Mouse (Mus musculus): Measurements from ENCODE around the gene Sergef. TPM values are rescaled to one million over a fixed set of nuclear protein-coding genes. Genes with fewer than 3 reads are reported as not detected.

The Sergef gene
- polyA plus RNA-seq, 1 experiment: 44.9 TPM

GRCm38 (mm10) chr7:46554003-46554402, 85.6 kb downstream of the Sergef start:
- no peak for TF ChIP-seq POLR2A (IDR thresholded peaks at IDR 0.05; ENCODE audit: extremely low read depth, insufficient read depth, low read length)
- no peak for TF ChIP-seq CTCF (IDR thresholded peaks at IDR 0.05; ENCODE audit: extremely low read depth, insufficient read depth, low read length)
- Histone ChIP-seq H3K4me1 (ENCODE audit: control insufficient read depth, insufficient read depth, low read length) (peaks cover 4% of the 10 kb centered on the region), H3K4me3 (ENCODE audit: insufficient read depth, low read length) (no peak overlapping the region), H3K27ac (ENCODE audit: insufficient read depth, low read length) (no peak overlapping the region)

GRCm38 (mm10) chr7:46551935-46552752, 87.5 kb downstream of the Sergef start:
- TF ChIP-seq POLR2A (IDR thresholded peaks at IDR 0.05; ENCODE audit: extremely low read depth, insufficient read depth, low read length) (no peak), CTCF (IDR thresholded peaks at IDR 0.05; ENCODE audit: extremely low read depth, insufficient read depth, low read length) (no peak)
- no peak overlapping the region; the same call in 1 of the 2 replicates for H3K27ac ChIP-seq (ENCODE audit: insufficient read depth, low read length)
- H3K4me3 ChIP-seq (ENCODE audit: insufficient read depth, low read length): no peak overlapping the region
- H3K4me1 ChIP-seq (ENCODE audit: control insufficient read depth, insufficient read depth, low read length): peaks cover 3% of the 10 kb centered on the region

GRCm38 (mm10) chr7:46551173-46551572, 88.4 kb downstream of the Sergef start:
- H3K4me3 ChIP-seq (ENCODE audit: insufficient read depth, low read length): no peak overlapping the region
- H3K27ac ChIP-seq (ENCODE audit: insufficient read depth, low read length): no peak overlapping the region
- TF ChIP-seq CTCF (IDR thresholded peaks at IDR 0.05; ENCODE audit: extremely low read depth, insufficient read depth, low read length) (no peak), POLR2A (IDR thresholded peaks at IDR 0.05; ENCODE audit: extremely low read depth, insufficient read depth, low read length) (no peak)
- H3K4me1 ChIP-seq (ENCODE audit: control insufficient read depth, insufficient read depth, low read length): peaks cover 3% of the 10 kb centered on the region

GRCm38 (mm10) chr7:46548124-46548523, 91.5 kb downstream of the Sergef start:
- H3K27ac ChIP-seq (ENCODE audit: insufficient read depth, low read length): no peak overlapping the region
- H3K4me1 ChIP-seq (ENCODE audit: control insufficient read depth, insufficient read depth, low read length): peaks cover 11% of the 10 kb centered on the region
- TF ChIP-seq CTCF (IDR thresholded peaks at IDR 0.05; ENCODE audit: extremely low read depth, insufficient read depth, low read length) (no peak), POLR2A (IDR thresholded peaks at IDR 0.05; ENCODE audit: extremely low read depth, insufficient read depth, low read length) (no peak)
- H3K4me3 ChIP-seq (ENCODE audit: insufficient read depth, low read length): no peak overlapping the region

- H3K4me3 ChIP-seq (ENCODE audit: insufficient read depth, low read length): no peak overlapping the region
Observed at GRCm38 (mm10) chr7:46547642-46548041, 92.0 kb downstream of the Sergef start.

GRCm38 (mm10) chr7:46546539-46546938, 93.1 kb downstream of the Sergef start:
- Histone ChIP-seq H3K4me1 (ENCODE audit: control insufficient read depth, insufficient read depth, low read length) (peaks cover 8% of the 10 kb centered on the region), H3K4me3 (ENCODE audit: insufficient read depth, low read length) (no peak overlapping the region), H3K27ac (ENCODE audit: insufficient read depth, low read length) (no peak overlapping the region)
- TF ChIP-seq CTCF (IDR thresholded peaks at IDR 0.05; ENCODE audit: extremely low read depth, insufficient read depth, low read length) (no peak), POLR2A (IDR thresholded peaks at IDR 0.05; ENCODE audit: extremely low read depth, insufficient read depth, low read length) (no peak)

More at GRCm38 (mm10) chr7:46547642-46548041, 92.0 kb downstream of the Sergef start:
- TF ChIP-seq POLR2A (IDR thresholded peaks at IDR 0.05; ENCODE audit: extremely low read depth, insufficient read depth, low read length) (no peak), CTCF (IDR thresholded peaks at IDR 0.05; ENCODE audit: extremely low read depth, insufficient read depth, low read length) (no peak)
- peaks cover 11% of the 10 kb centered on the region for H3K4me1 ChIP-seq (ENCODE audit: control insufficient read depth, insufficient read depth, low read length)
- no peak overlapping the region for H3K27ac ChIP-seq (ENCODE audit: insufficient read depth, low read length)

GRCm38 (mm10) chr7:46544195-46544641, 95.4 kb downstream of the Sergef start:
- H3K4me1 ChIP-seq (ENCODE audit: control insufficient read depth, insufficient read depth, low read length): peaks cover 8% of the 10 kb centered on the region
- no peak overlapping the region; the same call in 1 of the 2 replicates for H3K27ac ChIP-seq (ENCODE audit: insufficient read depth, low read length)
- TF ChIP-seq CTCF (IDR thresholded peaks at IDR 0.05; ENCODE audit: extremely low read depth, insufficient read depth, low read length) (no peak), POLR2A (IDR thresholded peaks at IDR 0.05; ENCODE audit: extremely low read depth, insufficient read depth, low read length) (no peak)
- H3K4me3 ChIP-seq (ENCODE audit: insufficient read depth, low read length): no peak overlapping the region

- TF ChIP-seq POLR2A (IDR thresholded peaks at IDR 0.05; ENCODE audit: extremely low read depth, insufficient read depth, low read length) (no peak), CTCF (IDR thresholded peaks at IDR 0.05; ENCODE audit: extremely low read depth, insufficient read depth, low read length) (no peak)
- H3K4me1 ChIP-seq (ENCODE audit: control insufficient read depth, insufficient read depth, low read length): peaks cover 8% of the 10 kb centered on the region
- no peak overlapping the region for H3K4me3 ChIP-seq (ENCODE audit: insufficient read depth, low read length)
- H3K27ac ChIP-seq (ENCODE audit: insufficient read depth, low read length): no peak overlapping the region
Observed at GRCm38 (mm10) chr7:46542117-46542516, 97.5 kb downstream of the Sergef start.

- Histone ChIP-seq H3K4me1 (ENCODE audit: control insufficient read depth, insufficient read depth, low read length) (peaks cover 10% of the 10 kb centered on the region), H3K4me3 (ENCODE audit: insufficient read depth, low read length) (no peak overlapping the region), H3K27ac (ENCODE audit: insufficient read depth, low read length) (no peak overlapping the region)
- TF ChIP-seq POLR2A (IDR thresholded peaks at IDR 0.05; ENCODE audit: extremely low read depth, insufficient read depth, low read length) (no peak), CTCF (IDR thresholded peaks at IDR 0.05; ENCODE audit: extremely low read depth, insufficient read depth, low read length) (no peak)
Observed at GRCm38 (mm10) chr7:46540616-46541015, 99.0 kb downstream of the Sergef start.
